ENCODE assay signal across 8 mouse cellular contexts in the genomic region with DNA sequence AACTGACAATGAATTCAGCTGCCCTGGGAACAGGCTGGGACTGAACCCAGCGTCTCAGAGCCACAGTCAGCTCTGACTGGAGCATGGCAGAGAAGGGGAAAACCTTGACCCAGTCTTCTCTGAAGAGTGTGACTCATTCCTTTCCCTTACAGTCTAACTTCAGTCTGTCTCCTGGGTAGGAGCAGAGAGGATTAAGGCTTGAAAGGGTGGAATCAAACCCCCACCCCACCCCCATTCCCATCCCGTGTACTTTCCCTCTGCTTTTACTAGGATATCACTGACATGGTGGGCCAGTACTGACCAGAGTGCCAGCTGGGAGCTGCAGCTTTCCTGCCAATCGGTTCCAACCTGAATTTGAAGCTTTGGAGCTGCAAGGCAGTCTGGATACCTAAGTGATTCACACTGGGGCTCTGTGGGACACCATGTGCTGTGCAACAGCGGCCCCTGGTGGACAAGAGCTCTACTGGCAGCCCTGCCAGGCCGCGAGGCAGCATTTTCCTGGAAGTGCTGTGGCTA.
DNase-seq lines count a peak whose midpoint lies in the region; ATAC-seq lines count a peak whose summit lies in the region.

No protein-coding gene starts in this region.

- no peak overlapping the region for H3K9ac ChIP-seq in intestine, embryonic 15.5 days

- H3K4me2 ChIP-seq in intestine, embryonic 15.5 days (replicated peaks), result no peak overlapping the region

- H3K27ac ChIP-seq in intestine, embryonic 15.5 days, result no peak overlapping the region
- peak overlapping the region; percentile 61 for H3K27ac ChIP-seq in midbrain, embryonic 10.5 days (replicated peaks)

- no peaks in the 10 kb centered on the region for H3K27me3 ChIP-seq in intestine, embryonic 15.5 days (replicated peaks)
- peaks cover 8% of the 10 kb centered on the region; the same call in 1 of the 2 replicates for H3K27me3 ChIP-seq in midbrain, embryonic 10.5 days (ENCODE audit: low read depth, poor library complexity, severe bottlenecking)

- H3K36me3 ChIP-seq in intestine, embryonic 15.5 days, result no peaks in the 10 kb centered on the region
- no peaks in the 10 kb centered on the region for H3K36me3 ChIP-seq in midbrain, embryonic 10.5 days

- peak; percentile 88 to 95 for DNase-seq in adrenal gland, adult (ENCODE audit: inconsistent age in 2 of 2, low spot score in 1 of 2)
- peak; percentile 92 for DNase-seq in embryo, embryonic 10.5 days (ENCODE audit: low spot score)
- peak; percentile 55 for DNase-seq in gastrocnemius, postnatal 25 days
- peak; percentile 86 to 91 for DNase-seq in left cerebral cortex, postnatal 14 days (ENCODE audit: low spot score in 2 of 2)
- DNase-seq in midbrain, embryonic 10.5 days (ENCODE audit: low spot score), result peak; percentile 88
- DNase-seq in right cerebral cortex, postnatal 4 days, result peak; percentile 96
- DNase-seq in yolk sac, embryonic 10.5 days (ENCODE audit: low spot score), result peak; percentile 60

- H3K9me3 ChIP-seq in intestine, embryonic 15.5 days, result no peaks in the 10 kb centered on the region
- H3K9me3 ChIP-seq in midbrain, embryonic 10.5 days (replicated peaks), result no peaks in the 10 kb centered on the region

- H3K4me1 ChIP-seq in intestine, embryonic 15.5 days (replicated peaks), result no peaks in the 10 kb centered on the region
- peaks cover 6% of the 10 kb centered on the region for H3K4me1 ChIP-seq in midbrain, embryonic 10.5 days

- intact Hi-C loops in left cerebral cortex, postnatal 14 days (cut with DNase I), result loop anchor here (1.0 to 10.0 kb wide), 5 partner anchors 87 to 533 kb away; no protein-coding TSS in a partner anchor

- ATAC-seq in intestine, embryonic 15.5 days, result peak; percentile 91

- WGBS in intestine, embryonic 15.5 days, result 14% methylated on average over 6 of the region's 6 CpGs
- WGBS in midbrain, embryonic 10.5 days, result 11% methylated on average over 6 of the region's 6 CpGs

- no peak overlapping the region for H3K4me3 ChIP-seq in intestine, embryonic 15.5 days (replicated peaks)
- H3K4me3 ChIP-seq in midbrain, embryonic 10.5 days, result no peak overlapping the region
